In genomic region chr8:86881068-86881609, GRCm38 (mm10) we compare ENCODE assay signal across 16 mouse cellular contexts. TPM values are rescaled to one million over a fixed set of nuclear protein-coding genes. Genes with fewer than 3 reads are reported as not detected.
A peak's percentile ranks its signal among the peaks of the same experiment; 100 is the strongest.
DNase-seq lines count a peak whose midpoint lies in the region; ATAC-seq and TF ChIP-seq lines count a peak whose summit lies in the region.
"Had no signal": no experiment of that assay in that cellular context is flagged by ENCODE, and none has a peak within 500 bp of the region (broad histone marks: within the 10 kb centered on the region; RNA-seq: fewer than 3 reads in every experiment).

No protein-coding gene starts in this region.

- no peak for TF ChIP-seq EP300 in ES-Bruce4 (IDR thresholded peaks at IDR 0.05; ENCODE audit: insufficient read depth, low read depth, low read length)

- no peaks in the 10 kb centered on the region for H3K27me3 ChIP-seq in heart, embryonic 11.5 days (ENCODE audit: control insufficient read depth, insufficient read depth, low read length)
- no peaks in the 10 kb centered on the region for H3K27me3 ChIP-seq in ES-Bruce4 (ENCODE audit: control insufficient read depth, insufficient read depth, low read length, poor library complexity, severe bottlenecking)
- no peaks in the 10 kb centered on the region for H3K27me3 ChIP-seq in liver, embryonic 12.5 days (replicated peaks)
- H3K27me3 ChIP-seq: neural tube, embryonic 12.5 days had no signal

- H3K9me3 ChIP-seq in heart, embryonic 11.5 days (replicated peaks; ENCODE audit: control insufficient read depth, low read length) = no peaks in the 10 kb centered on the region
- H3K9me3 ChIP-seq in ES-Bruce4 (replicated peaks; ENCODE audit: control insufficient read depth, insufficient read depth, low read length, poor library complexity, severe bottlenecking) = no peaks in the 10 kb centered on the region
- no peaks in the 10 kb centered on the region for H3K9me3 ChIP-seq in liver, embryonic 12.5 days (replicated peaks)
- H3K9me3 ChIP-seq: forebrain, embryonic 10.5 days; neural tube, embryonic 12.5 days had no signal

- peak overlapping the region; percentile 15; the same call in 1 of the 2 replicates for H3K27ac ChIP-seq in heart, embryonic 11.5 days (ENCODE audit: low read depth, low read length)
- H3K27ac ChIP-seq in ES-Bruce4 (ENCODE audit: insufficient read depth, low read length) = no peak overlapping the region
- H3K27ac ChIP-seq in liver, embryonic 12.5 days = 0 out of 2 replicates have a peak overlapping the region, but pooled peaks have one; percentile 14
- H3K27ac ChIP-seq: forebrain, embryonic 10.5 days; kidney, postnatal 0 days; neural tube, embryonic 12.5 days had no signal

- WGBS in heart, embryonic 11.5 days (ENCODE audit: insufficient replicate concordance) = 56% methylated on average over 11 of the region's 11 CpGs
- WGBS in liver, embryonic 12.5 days (ENCODE audit: insufficient replicate concordance) = 52% methylated on average over 11 of the region's 11 CpGs

- no peak for TF ChIP-seq CTCF in ES-Bruce4 (IDR thresholded peaks at IDR 0.05; ENCODE audit: low read depth, low read length)

- H3K4me2 ChIP-seq in heart, embryonic 11.5 days = no peak overlapping the region
- peak overlapping the region; percentile 30 for H3K4me2 ChIP-seq in liver, embryonic 12.5 days
- H3K4me2 ChIP-seq: neural tube, embryonic 12.5 days had no signal

- no peak for ATAC-seq in heart, embryonic 11.5 days (replicated peaks; ENCODE audit: insufficient number of reproducible peaks, low FRiP score, low TSS enrichment)
- no peak for ATAC-seq in liver, embryonic 12.5 days
- ATAC-seq: inflammation-experienced regulatory T-cells, adult 6 months; midbrain, embryonic 16.5 days had no signal

- H3K4me3 ChIP-seq in heart, embryonic 11.5 days (ENCODE audit: low read depth, low read length) = no peak overlapping the region
- H3K4me3 ChIP-seq in ES-Bruce4 (ENCODE audit: low read depth, low read length) = no peak overlapping the region
- no peak overlapping the region for H3K4me3 ChIP-seq in liver, embryonic 12.5 days
- H3K4me3 ChIP-seq: forebrain, embryonic 10.5 days; neural tube, embryonic 12.5 days had no signal

- H3K4me1 ChIP-seq in heart, embryonic 11.5 days (ENCODE audit: control insufficient read depth, insufficient read depth, low read length) = peaks cover 29% of the 10 kb centered on the region
- H3K4me1 ChIP-seq in ES-Bruce4 (ENCODE audit: control insufficient read depth, insufficient read depth, low read length) = peaks cover 2% of the 10 kb centered on the region
- peaks cover 63% of the 10 kb centered on the region for H3K4me1 ChIP-seq in liver, embryonic 12.5 days

- no peak for TF ChIP-seq POLR2A in ES-Bruce4 (IDR thresholded peaks at IDR 0.05; ENCODE audit: insufficient read depth, low read length)

- no peak for DNase-seq in heart, postnatal 4 days
- peak; percentile 83 for DNase-seq in 416B (ENCODE audit: low read depth)
- no peak for DNase-seq in Muller cell, postnatal 12 days (ENCODE audit: inconsistent ontology term)
- no peak for DNase-seq in frontal cortex, postnatal 14 days (ENCODE audit: low spot score in 2 of 2)
- no peak for DNase-seq in urinary bladder, postnatal 10 days (ENCODE audit: low spot score)
- DNase-seq: cerebellum, adult 8-10 months; lung, postnatal 4 days; thymus, postnatal 4 days had no signal

- H3K9ac ChIP-seq in heart, embryonic 11.5 days (ENCODE audit: low read depth, low read length) = no peak overlapping the region
- peak overlapping the region; percentile 92 for H3K9ac ChIP-seq in ES-Bruce4 (ENCODE audit: low read depth, poor library complexity, severe bottlenecking)
- H3K9ac ChIP-seq in liver, embryonic 12.5 days = no peak overlapping the region
- H3K9ac ChIP-seq: neural tube, embryonic 12.5 days had no signal

- H3K36me3 ChIP-seq in heart, embryonic 11.5 days (ENCODE audit: control insufficient read depth, insufficient read depth, low read length) = no peaks in the 10 kb centered on the region; the same call in 1 of the 2 replicates
- H3K36me3 ChIP-seq in ES-Bruce4 (ENCODE audit: control insufficient read depth, insufficient read depth, low read length, poor library complexity, severe bottlenecking) = peaks cover 40% of the 10 kb centered on the region
- H3K36me3 ChIP-seq in liver, embryonic 12.5 days = peaks cover 10% of the 10 kb centered on the region

RNA-seq across cellular contexts. Expression of gene N4bp1, which starts 3.9 kb away (rescaled TPM):
- polyA plus RNA-seq in heart, embryonic 11.5 days (2014; fragmentation: Nextera tagmentation; extraction: Ambion mirVana) = 7.2 and 9.6 TPM in 2 replicates
- 10 to 100 TPM; 23.3 to 24.0 TPM for total RNA-seq in heart, postnatal 4 days (2021)
- polyA plus RNA-seq in ES-Bruce4 (2011; ENCODE audit: insufficient read depth, insufficient read length, low read depth, missing spikeins) = 80.3 and 81.5 TPM in 2 replicates
- 4.6 and 5.1 TPM in 2 replicates for polyA plus RNA-seq in liver, embryonic 12.5 days (2016; fragmentation: Nextera tagmentation; extraction: Ambion mirVana)
